Mouse (Mus musculus): ENCODE data around the gene Eml3.

Gene Eml3

DNA sequence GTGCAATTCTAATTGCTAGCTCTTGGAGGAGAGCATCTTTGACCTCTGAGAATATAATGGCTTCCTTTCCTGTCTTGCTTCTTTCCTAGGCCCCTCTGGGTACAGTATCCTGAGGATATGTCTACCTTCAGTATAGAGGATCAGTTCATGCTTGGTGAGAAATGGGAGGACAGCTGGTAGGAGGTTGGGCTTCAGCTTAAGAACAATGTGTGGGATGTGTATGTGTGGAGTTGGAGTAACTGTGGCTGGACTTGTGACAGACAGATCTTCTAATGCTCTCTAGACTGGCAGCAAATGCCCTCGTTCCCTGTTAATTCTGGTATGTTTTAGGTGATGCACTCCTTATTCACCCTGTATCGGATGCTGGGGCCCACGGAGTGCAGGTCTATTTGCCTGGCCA is 15.1 kb upstream of the Eml3 start:
- in situ Hi-C loops (cut with MboI; ENCODE audit: low sequenced_read_pairs): no loop called here

DNA sequence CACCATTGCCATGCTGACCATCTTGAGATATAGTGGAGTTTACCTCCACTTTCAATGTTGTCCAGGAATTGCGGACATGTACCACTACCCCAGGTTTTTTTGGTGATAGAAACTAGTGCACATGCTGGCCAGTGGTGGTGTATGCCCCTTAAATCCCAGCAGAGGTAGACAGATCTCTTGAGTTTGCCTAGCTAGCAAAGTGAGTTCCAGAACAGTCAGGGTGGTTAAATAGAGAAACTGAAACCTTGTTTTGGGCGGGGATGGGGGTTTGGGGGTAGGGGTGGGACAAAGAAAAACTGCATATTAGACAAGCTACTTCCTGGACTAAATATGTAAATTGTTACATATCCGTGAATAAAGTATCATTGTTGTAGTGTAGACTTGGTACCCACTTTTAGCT is 10.4 kb upstream of the Eml3 start:
- in situ Hi-C loops (cut with MboI; ENCODE audit: low sequenced_read_pairs): no loop called here

DNA sequence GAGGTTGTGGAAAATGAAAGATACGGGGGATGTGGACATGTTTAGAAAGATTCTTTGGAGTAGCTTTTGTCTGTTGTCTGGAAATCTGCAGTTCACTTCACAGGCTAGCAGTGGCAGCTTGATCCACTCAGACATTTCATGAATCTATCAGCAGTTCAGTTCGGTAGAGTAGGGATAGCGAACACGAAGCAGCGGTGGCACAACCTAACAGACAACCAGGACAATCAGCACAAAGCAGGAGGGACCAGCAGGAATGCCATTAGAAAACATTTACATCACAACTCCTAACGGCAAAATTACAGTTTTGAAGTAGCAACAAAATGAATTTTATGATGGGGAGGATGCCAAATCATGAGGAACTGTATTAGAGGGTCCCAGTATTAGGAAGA is 9.7 kb upstream of the Eml3 start:
- in situ Hi-C loops (cut with MboI; ENCODE audit: low sequenced_read_pairs): no loop called here

DNA sequence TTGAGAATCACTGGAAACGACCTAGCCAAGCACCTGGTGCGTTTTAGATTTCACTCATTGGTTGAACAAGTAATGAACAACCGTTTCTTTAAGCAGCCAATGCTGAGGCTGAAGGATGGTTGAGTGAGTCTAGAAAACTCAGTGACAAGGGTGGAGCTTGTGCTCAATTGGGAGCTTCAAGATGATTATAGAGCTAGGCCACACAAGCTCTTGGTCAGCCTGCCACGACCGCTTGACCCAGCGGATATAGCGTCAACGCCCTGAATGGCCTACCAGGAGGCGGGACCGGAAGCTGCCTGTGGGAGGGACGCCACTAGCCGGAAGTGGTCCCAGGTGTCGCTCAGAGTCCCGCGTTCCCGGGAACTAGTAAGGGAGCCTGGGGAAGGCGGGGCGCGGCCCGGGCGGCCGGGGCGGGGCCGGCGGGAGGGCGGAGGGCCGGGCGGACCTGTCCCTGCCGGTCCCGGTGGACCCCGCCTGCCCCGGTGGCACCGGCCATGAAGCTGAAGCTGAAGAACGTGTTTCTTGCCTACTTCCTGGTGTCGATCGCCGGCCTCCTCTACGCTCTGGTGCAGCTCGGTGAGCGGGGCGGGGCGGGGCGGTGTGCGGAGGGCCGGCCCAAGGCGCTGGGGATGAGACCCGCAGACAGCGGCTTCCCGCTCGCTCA is 9.1 kb upstream of the Eml3 start, which contains the start of gene B3gat3:
B3gat3 (plus strand) TSS at position 302 of the 664 bp plus-strand sequence.
- in situ Hi-C loops (cut with MboI; ENCODE audit: low sequenced_read_pairs): no loop called here

DNA sequence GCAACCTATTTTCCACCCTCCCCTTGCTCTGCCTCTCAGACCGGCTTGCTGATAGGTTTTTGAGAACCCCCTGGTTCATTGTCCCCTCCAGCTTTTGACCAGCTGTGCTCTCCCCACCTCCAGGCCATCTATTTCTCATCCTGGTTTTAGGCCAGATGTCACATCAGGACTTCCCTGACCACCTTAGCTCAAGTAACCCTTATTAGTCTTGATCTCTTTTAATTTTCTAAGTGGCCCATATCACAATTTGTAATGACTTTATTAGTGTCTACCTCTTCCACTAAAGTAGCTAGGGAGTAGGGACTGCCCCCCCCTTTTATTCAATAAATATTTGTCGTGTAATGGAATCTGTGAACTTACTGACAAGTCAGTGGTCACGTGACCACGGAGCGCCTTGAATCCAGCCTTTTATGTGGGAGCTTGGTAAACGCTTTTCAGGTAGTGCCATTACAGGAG is 8.5 kb upstream of the Eml3 start:
- in situ Hi-C loops (cut with MboI; ENCODE audit: low sequenced_read_pairs): no loop called here

DNA sequence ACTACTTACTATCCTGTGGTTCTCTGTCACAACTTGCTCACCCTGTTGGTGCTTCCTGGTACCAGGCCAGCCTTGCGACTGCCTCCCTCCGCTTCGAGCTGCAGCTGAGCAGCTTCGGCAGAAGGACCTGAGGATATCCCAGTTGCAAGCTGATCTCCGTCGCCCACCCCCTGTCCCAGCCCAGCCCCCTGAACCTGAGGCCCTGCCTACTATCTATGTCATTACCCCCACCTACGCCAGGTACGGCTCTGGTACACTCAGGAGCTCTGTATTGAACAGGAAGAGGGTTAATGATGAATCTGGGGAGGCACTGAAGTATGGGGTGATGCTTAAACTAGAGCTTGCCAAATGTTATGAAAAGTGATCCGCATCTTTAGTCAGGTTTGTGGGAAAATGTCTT is 7.6 kb upstream of the Eml3 start:
- in situ Hi-C loops (cut with MboI; ENCODE audit: low sequenced_read_pairs): no loop called here

DNA sequence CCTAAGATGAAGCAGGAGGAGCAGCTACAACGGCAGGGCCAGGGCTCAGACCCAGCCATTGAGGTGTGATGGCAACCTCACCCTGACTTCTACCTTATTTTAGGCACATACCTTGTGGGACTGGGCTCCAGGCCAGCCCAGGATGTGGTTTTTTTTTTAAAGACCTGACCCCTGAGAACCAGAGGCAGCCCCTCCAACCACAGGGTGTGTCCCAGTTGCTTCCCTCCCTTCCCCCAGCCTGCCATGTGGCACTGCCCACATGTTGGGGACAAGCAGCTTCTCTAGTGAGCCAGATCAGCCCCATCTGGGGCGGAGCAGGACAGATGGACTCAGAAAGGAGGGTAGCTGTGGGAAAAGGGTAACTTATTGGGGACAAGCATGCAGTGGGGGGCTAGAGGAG is 2.6 kb upstream of the Eml3 start:
- in situ Hi-C loops (cut with MboI; ENCODE audit: low sequenced_read_pairs): no loop called here

DNA sequence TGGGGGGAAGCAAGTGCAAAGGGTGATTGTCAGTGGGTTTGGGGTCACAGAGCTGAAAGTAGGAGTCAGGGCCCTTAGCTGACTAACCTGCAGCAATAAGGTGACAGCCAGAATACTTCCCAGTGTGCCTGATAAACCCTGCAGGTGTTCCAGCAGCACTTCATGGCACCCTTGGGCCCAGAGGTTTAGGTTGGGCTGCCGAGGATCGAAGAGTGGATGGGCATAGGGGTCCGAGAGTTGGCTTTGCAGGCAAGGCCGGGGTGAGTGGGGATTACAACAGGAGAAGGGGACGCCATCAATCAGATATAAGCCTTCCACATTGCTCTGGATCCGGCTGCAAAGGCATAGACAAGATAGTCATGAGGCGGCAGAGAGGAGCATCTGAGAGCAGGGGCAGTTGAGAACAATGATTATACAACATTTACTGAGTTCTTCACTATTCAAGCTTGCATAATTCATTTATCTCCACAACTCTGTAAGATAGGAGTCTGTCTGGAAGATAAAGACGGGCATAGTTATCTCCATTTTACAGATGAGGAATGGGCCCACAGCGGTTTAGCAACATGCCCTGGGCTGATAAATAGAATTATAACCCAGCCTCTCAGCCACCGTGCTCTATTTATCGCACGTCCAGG is 1.3 kb upstream of the Eml3 start:
- in situ Hi-C loops (cut with MboI; ENCODE audit: low sequenced_read_pairs): no loop called here

DNA sequence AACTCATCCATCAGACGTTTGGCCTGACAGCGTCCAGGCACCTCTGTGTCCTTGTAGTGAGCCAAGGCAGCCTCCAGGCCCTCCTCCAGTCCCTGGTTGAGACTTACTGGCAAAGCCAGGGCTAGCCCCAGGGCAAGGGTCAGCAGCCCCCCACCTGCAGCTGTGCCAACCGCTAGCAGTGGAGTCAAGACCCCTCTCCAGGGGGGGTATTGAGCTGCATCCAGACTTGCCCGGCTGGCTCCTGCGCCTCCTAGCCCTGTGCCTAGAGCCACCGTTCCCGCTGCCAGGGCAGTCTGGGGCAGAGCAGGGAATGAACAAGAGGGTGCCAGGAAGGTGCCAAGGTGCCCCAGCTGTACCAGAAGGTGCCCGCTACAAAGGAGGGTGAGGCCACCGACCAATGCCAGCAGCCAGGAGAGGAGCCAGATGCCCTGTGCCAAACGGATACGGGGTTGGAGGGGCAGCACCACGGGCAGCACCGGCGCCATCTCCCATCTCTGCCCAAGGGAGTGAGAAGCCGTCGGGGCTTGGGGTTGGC is 596 bp upstream of the Eml3 start:
- in situ Hi-C loops (cut with MboI; ENCODE audit: low sequenced_read_pairs): no loop called here

DNA sequence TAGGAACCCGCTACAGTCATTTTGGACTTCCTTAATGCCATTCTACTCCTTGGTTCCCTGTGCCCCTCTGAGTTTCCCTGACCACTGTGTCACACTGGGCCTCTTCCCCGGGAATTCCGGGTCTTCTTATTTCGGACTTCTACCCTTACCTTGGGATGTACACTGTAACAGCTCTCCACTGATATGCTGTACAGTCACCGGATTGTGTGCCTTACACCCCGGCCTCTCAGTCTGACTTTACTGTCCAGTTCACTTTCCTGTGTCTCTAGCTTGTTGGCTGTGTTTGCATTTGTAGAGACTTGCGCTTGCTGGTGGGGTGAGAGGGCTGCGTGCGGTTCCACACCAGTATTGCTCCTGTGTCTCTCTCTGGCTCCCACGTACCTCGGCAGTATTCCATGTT is 765 bp downstream of the Eml3 start:
- in situ Hi-C loops (cut with MboI; ENCODE audit: low sequenced_read_pairs): no loop called here

DNA sequence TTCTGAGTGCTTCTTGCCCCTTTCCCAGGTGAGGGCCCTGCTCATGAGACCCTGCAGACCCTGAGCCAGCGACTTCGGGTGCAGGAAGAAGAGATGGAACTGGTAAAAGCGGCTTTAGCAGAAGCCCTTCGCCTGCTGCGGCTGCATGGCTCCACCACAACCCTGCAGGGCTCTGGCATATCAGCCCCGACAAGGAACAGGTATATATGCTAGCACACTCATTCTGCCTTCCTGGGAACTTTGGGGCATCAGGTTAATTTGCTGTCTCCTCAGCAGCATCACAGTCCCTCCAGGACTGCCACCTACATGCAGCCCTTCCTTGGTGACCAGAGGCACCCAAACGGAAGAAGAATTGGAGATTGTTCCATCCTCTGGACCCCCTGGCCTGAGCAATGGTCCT is 1.4 kb downstream of the Eml3 start:
- in situ Hi-C loops (cut with MboI; ENCODE audit: low sequenced_read_pairs): no loop called here

DNA sequence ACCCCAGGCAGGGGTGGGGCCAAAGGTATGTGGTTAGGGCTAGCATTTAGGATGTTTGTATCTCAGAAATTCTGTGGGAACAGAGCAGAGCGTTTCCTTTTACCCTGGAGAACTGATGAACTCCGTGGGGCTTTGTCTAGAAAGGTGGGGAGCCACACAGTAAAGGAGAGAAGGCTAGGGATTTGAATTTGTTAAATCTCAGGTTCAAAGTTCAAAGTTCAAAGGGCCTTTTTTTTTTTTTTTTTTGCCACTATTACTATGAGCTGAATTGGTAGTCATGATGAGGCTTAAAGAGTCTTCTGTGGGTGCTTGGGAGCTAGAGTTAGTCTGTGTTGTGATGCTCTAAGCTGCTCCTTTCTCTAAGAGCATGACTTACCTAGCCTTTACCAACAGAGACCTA is 7.4 kb downstream of the Eml3 start:
- in situ Hi-C loops (cut with MboI; ENCODE audit: low sequenced_read_pairs): no loop called here

DNA sequence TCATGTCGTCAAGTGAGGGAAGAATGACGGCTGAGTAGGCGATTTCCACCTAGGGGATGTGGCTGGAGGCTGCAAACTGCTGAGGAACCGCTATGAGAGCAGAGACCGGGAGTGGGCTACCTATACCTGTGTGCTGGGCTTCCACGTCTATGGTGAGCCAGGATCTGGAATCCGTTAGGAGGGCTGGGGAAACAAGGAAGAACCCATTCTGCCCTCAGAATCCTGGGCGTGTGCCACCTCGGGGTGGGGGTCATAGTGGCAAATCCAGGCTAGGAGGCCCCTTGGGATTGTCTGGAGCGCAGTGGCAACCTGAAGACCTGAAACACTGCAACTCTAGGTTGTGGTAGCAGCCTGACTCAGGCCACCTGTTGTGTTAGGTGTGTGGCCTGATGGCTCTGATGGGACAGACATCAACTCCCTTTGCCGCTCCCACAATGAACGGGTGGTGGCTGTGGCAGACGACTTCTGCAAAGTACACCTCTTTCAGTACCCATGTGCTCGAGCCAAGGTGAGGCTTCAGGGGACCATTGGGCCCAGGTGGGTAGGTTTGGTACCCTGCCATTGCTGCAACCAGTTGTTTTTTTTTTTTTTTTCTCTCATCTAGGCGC is 11.3 kb downstream of the Eml3 start:
- in situ Hi-C loops (cut with MboI; ENCODE audit: low sequenced_read_pairs): no loop called here

DNA sequence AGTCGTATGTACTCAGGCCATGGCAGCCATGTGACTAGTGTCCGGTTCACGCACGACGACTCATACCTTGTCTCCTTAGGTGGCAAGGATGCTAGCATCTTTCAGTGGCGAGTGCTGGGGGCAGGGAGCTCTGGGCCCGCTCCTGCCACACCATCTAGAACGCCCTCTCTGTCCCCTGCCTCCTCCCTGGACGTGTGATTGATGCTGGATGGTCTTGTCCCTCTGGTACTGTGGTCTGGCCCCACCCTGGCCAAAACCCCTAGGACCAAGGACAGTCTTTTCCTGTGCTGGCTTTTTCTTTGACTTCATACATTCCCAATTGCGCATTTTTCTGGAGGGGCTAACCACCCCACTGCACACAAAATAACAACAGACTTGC is 11.8 kb downstream of the Eml3 start:
- in situ Hi-C loops (cut with MboI; ENCODE audit: low sequenced_read_pairs): no loop called here

DNA sequence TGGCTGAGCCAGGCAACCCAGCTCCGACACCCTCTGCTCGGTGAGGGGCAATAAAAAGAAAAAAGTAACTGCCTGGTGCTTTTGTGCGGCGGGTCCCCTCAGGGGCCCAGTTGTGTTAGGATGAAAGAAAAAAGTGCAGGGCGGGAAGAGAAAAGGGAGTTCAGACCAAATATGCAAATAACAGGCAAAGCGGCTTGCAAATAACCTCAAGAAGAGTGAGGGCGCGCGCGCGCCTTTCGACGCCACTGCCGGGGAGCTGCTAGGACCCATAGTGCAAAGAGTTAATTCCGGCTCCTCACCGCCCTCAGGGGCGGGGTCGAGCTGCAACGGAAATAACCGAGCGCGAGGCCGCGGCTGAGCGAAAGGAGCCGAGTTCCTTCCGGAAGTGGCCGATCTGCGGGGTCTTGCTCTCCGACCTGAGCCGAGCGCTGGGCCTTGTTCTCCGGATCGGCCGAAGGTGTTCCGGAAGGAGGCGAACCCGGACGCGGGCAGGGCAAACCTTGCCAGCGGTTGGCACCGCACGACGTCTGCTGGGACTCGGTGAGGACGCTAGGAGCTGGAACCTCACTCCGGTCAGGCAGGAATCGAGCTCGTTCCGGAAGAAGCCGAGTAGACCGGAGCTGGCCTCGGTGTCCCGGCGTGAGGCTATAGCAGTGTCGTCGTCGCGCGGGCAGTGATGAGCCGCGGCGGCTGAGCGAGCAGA is 12.3 kb downstream of the Eml3 start, which contains the start of gene Mta2:
Mta2 (plus strand) TSS at position 361 of the 703 bp plus-strand sequence.
- in situ Hi-C loops (cut with MboI; ENCODE audit: low sequenced_read_pairs): no loop called here

DNA sequence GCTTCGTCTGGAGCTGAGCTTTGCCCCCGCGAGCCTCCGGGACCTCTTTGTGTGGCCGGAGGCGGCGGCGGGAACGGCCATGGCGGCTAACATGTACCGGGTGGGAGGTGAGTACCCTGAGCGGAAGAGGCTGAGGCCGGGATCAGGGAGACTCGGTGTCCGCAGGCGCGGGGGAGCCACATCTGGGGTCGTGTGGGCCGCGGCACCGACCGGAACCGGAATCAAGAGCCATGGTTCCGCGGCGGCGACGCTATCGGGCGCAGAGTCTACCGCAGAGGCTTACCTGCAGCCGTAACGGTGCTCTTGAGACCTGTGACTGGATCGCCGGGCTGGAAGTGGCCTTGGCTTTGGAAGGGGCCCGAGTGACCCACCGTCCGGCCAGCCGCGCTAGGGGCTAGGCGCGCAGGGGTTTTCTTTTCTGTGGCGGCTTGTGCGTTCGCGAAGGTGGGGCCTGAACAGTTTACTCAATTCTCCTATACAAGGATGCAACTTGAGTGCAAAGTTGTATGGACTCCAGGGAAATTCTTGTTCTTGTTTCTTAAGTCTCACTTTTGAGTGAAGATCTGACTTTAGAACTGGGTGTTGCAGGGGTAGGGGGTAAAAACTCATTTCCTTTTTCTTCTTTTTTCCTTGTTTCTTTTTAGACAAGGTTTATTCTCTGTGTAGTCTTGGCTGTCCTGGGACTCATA is 13.1 kb downstream of the Eml3 start:
- in situ Hi-C loops (cut with MboI; ENCODE audit: low sequenced_read_pairs): no loop called here

DNA sequence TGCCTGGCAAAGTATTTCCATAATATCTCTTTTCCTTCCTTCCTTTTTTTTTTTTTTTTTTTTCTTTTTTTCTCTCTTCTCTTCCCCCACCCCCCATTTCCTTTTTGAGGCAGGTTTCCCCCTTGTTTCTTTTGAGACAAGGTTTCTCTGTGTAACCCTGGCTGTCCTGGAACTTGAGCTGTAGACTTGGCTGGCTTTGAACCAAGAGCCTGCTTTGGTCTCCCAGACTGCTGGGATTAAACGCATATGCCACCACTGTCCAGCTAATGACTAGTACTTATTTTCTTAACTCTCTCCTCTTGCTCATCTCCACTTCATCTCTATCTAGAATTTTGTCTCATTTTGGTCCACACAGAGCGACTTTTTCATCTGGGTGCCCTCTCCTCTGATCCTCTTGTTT is 13.7 kb downstream of the Eml3 start:
- in situ Hi-C loops (cut with MboI; ENCODE audit: low sequenced_read_pairs): no loop called here

DNA sequence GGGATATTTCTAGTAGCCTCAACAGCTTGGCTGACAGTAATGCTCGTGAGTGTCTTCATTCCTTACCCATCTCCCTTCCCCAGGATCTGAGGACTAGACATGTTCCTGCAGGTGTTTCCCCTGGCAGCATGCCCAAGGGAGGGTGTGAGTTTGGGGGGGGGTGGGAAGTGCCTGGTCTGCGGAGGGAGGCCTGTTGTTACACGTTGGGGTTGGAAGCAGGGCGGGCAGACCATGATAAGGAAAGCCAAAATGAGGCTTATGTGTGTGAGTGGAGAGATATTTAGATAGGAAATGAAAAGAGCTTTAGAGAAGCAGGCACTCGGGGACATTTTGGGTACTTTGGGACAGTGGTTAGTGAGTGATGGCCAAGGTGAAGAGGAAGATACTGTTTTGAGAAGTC is 14.7 kb downstream of the Eml3 start:
- in situ Hi-C loops (cut with MboI; ENCODE audit: low sequenced_read_pairs): no loop called here

DNA sequence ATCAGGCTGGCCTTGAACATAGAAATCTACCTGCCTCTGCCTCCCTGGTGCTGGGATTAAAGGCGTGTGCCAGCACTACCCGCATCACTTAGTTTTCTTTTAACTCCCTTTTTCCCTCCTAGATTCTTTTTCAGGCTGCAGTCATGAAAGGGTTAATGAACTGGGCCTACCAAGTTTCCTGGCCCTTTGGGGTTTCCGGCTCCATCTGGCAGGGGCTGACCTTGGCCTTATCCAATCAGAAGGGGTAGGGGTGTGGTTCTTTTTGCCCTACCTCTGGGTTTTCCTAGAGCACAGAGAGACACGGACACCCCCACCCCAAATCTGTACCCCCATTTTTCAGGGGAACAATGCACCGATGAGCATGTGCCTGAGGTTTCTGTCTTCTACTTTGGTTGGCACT is 15.4 kb downstream of the Eml3 start:
- in situ Hi-C loops (cut with MboI; ENCODE audit: low sequenced_read_pairs): no loop called here

DNA sequence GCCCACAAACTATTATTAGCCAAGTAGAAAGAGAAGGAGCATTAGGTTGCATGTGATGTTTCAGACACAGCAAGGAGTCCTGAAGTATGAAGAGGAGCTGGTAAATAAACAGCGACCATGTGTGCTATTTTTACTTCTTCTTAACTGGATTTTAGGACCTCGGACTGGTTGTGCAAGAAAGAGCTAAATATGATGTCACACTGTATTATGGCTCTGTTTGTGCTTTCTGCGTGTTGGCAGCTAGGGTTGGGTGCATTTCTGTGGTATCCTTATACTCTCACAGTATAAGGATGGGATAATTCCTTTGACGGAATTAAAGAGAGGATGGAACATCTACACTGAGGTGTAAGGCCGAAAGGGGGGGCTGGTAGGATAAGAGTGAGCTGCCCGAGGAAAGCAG is 15.9 kb downstream of the Eml3 start:
- in situ Hi-C loops (cut with MboI; ENCODE audit: low sequenced_read_pairs): no loop called here

DNA sequence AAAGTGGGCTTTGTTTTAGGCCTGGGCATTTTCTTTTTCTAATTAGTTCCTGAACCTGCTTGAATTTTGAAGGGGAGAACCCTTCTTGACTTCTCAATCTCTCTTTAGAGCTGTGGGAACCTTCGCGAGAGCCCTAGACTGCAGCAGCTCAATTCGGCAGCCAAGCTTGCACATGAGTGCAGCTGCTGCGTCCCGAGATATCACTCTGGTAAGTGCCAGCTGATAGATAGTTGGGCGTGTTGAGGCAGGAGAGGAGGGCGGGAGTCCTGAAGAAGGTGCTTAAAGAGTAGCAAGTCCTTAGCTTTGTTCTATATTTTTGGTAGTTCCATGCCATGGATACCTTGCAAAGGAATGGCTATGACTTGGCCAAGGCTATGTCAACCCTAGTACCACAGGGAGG is 17.6 kb downstream of the Eml3 start:
- in situ Hi-C loops (cut with MboI; ENCODE audit: low sequenced_read_pairs): no loop called here
